Mouse (Mus musculus) hindbrain, postnatal 0 days (tissue): ENCODE results near the gene Paxx. TPM values are rescaled to one million over a fixed set of nuclear protein-coding genes. Genes with fewer than 3 reads are reported as not detected.

ENCODE experiments used
- ATAC-seq: fragments of 200-750 bp; cut with Nextera tagmentation; 2 replicates; pipeline ENCODE4 v1.8.0; 2017; ENCODE audit warnings: mild to moderate bottlenecking, moderate TSS enrichment, moderate library complexity
- DNase-seq: peaks from one replicate; pipeline ENCODE4 v3.0.0-alpha.2; 2015; ENCODE audit warnings: low spot score
- H3K27ac ChIP-seq: fragments of 300-500 bp; sonication (generic); 2 replicates; pipeline ENCODE4 v1.5.1; 2014; ENCODE audit warnings: mild to moderate bottlenecking
- H3K27me3 ChIP-seq: fragments of 300-500 bp; sonication (generic); 2 replicates; pipeline ENCODE4 v1.6.1; 2014; ENCODE audit warnings: low read length, mixed read lengths; ENCODE audit not compliant: insufficient read depth
- H3K36me3 ChIP-seq: fragments of 300-500 bp; sonication (generic); 2 replicates; pipeline ENCODE4 v1.6.1; 2014; ENCODE audit warnings: low read length, mixed read lengths; ENCODE audit not compliant: insufficient read depth
- H3K4me1 ChIP-seq: fragments of 300-500 bp; sonication (generic); 2 replicates; pipeline ENCODE4 v1.6.1; 2014; ENCODE audit warnings: antibody characterized with exemption, low read length, mixed read lengths; ENCODE audit not compliant: insufficient read depth
- H3K4me2 ChIP-seq: fragments of 300-500 bp; sonication (generic); 2 replicates; pipeline ENCODE4 v1.6.1; 2014; ENCODE audit warnings: low read depth, mild to moderate bottlenecking, low read length, moderate library complexity, mixed read lengths
- H3K4me3 ChIP-seq: fragments of 300-500 bp; sonication (generic); 2 replicates; pipeline ENCODE4 v1.5.1; 2014; ENCODE audit warnings: low read length
- H3K9ac ChIP-seq: fragments of 300-500 bp; sonication (generic); replicated peaks from 2 replicates; pipeline ENCODE4 v1.6.1; 2014; ENCODE audit warnings: mild to moderate bottlenecking, low read length, moderate library complexity, mixed read lengths
- H3K9me3 ChIP-seq: fragments of 300-500 bp; sonication (generic); 2 replicates; pipeline ENCODE4 v1.6.1; 2016; ENCODE audit warnings: low read length, mixed read lengths
- CTCF ChIP-seq: IDR thresholded peaks from 2 replicates; pipeline ENCODE4 v1.5.1; 2016; ENCODE audit warnings: antibody characterized with exemption, control low read depth, low read depth
- whole genome bisulfite sequencing: fragments of 180-500 bp; shearing (Covaris S2); extraction: QIAGEN DNeasy Blood & Tissue Kit; methylation state at CpG from one replicate; pipeline ENCODE4 v1.1.7; 2014; 5-methylcytosine and 5-hydroxymethylcytosine counted together
- polyA plus RNA-seq: library from polyadenylated mRNA; unstranded; fragments of >200 nt; fragmentation: Nextera tagmentation; extraction: Ambion mirVana; gene quantifications from 2 replicates; pipeline ENCODE4 v1.2.1, GENCODE M21; 2015
- total RNA-seq: library from RNA; depleted of rRNA; stranded (reverse); fragments of >200 nt; gene quantifications from 2 replicates; pipeline ENCODE4 v1.2.3, GENCODE M21; 2014

The Paxx gene
- total and polyA plus RNA-seq, 2 experiments from 2014 or later: 141 to 187 TPM

DNA sequence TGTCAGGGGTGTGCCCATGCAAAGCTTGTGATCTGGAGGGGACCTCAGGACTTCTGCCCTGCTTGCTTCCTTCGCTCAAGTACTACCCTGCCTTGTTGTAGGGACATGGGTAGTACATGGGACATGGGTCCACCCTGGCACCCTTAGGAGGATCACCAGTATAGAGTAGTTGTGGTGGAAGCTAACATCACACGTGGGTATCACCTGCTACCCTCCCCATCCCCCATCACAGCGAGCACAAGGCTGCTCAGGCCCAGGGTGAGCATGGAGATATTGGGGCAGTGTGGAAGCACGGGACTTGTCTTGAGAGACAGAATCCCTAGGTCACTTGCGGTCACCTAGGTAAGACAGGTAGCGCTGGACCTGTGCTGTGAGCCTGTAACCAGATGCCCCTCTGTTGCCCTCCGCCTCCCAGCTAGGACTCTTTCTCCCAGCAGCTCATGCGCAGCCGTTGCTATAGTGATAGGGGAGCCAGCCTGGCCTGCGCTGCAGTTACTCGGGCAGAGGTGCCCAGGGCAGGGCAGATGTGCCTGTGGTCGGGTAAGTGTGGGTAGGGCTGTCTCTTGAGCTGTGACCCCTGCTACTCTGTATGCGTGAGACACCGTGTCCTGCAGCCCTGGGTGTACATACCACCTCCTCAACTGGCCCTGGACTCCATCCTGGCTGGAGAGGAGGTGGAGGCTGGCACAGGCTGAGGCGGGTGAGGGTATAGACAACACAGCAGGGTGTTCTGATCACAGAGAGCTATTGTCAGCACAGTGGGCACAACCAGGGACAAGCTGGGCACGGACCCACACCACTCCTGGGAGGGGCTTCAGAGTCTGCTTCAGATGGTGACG lies 30.3 kb downstream of the Paxx start:
- peak overlapping the region; percentile 22; the same call in 1 of the 2 replicates for H3K9ac ChIP-seq
- H3K4me3 ChIP-seq: no peak overlapping the region; the same call in 1 of the 2 replicates
- peak overlapping the region; percentile 83 for H3K4me2 ChIP-seq
- no peaks in the 10 kb centered on the region for H3K27me3 ChIP-seq
- no peak for TF ChIP-seq CTCF
- H3K36me3 ChIP-seq: peaks cover 15% of the 10 kb centered on the region; the same call in 1 of the 2 replicates
- H3K9me3 ChIP-seq: no peaks in the 10 kb centered on the region
- peak; percentile 40 for DNase-seq
- peaks cover 28% of the 10 kb centered on the region for H3K4me1 ChIP-seq
- peak; percentile 8; the same call in 1 of the 2 replicates for ATAC-seq
- no peak overlapping the region; the same call in 1 of the 2 replicates for H3K27ac ChIP-seq
- 38% methylated on average over 17 of the region's 17 CpGs for WGBS

DNA sequence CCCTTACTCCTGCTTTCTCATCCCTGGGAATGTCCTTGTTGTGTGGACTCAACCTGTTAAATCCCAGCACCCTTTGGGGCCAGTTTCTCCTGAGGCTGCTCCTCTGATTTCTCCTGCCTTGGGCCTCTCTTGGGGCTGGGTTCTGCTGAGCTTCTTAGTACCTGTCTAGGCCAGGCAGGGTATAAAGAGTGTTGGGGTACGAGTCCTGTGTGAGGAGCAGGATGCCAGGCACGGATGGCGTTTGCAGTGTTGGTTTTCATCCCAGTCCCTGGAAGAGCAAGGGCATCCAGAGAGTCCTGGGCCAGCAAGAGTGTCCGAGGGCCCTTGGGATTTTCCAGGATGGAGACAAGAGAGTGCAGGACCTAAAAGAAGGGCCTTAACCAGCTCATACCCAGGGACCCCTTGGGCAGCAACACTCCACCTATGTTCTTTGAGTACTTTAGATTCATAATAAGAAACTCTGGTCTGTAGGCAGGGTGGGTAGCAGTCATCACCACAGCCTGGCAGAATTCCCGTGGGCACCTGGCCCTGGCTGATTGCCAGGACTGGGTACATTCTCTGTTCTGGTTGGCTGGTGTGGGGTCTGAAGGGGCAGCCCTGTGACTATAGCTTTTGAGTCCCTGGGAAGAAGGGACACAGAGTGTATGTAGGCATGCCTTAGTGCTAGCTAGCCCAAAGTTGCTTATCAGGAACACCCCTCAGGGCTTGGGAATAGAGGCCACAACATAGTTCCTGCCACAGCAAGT lies 31.3 kb downstream of the Paxx start:
- peaks cover 8% of the 10 kb centered on the region; the same call in 1 of the 2 replicates for H3K36me3 ChIP-seq
- 41% methylated on average over 5 of the region's 5 CpGs for WGBS
- ATAC-seq: no peak
- no peaks in the 10 kb centered on the region for H3K9me3 ChIP-seq
- TF ChIP-seq CTCF: no peak
- H3K4me2 ChIP-seq: peak overlapping the region; percentile 83
- H3K27me3 ChIP-seq: no peaks in the 10 kb centered on the region
- peak overlapping the region; percentile 87 for H3K9ac ChIP-seq
- H3K27ac ChIP-seq: peak overlapping the region; percentile 86; the same call in 1 of the 2 replicates
- peaks cover 28% of the 10 kb centered on the region for H3K4me1 ChIP-seq
- H3K4me3 ChIP-seq: peak overlapping the region; percentile 81
- DNase-seq: peak; percentile 17

DNA sequence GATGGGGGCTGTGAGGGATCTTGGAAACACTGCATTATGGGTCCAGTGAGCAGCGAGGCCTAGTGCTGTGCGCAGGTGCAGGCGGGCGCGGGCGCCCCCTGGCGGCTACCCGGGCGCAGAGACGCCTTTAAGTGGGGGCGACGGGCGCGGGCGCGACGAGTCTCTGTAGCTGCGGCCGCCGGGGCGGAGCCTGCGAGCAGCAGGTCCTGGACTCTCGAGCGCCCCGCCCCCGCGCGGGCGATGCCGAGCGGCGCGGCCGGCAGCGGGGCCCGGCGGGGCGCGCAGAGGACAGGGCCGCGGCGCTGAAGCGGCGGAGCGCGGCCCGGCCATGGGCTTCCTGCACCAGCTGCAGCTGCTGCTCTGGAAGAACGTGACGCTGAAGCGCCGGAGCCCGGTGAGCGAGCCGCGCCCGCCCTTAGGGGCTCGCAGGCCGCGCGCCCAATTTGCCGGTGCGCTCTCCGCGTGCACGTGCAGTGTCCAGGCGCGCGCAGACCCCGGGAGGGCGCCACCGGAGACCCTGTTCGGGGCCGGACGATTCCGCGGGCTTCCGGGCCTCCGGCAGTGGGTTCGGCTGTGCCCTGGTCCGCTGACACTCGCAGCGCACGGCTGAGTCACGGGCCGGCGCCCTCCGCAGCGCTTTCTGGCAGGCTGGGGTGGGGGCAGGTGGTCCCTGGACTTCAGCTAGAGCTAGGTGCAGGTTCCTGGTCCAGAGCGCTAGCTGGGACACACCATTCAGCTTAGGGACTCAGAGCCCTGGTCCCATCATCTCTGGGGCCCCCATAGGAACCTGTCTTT lies 32.3 kb downstream of the Paxx start, which contains the start of gene Abca2:
Gene Abca2, plus strand, starts transcription at position 262 of the 795 bp plus-strand sequence.
- peaks cover 4% of the 10 kb centered on the region; the same call in 1 of the 2 replicates for H3K36me3 ChIP-seq
- peak within 1 kb of the TSS; percentile 83 for H3K4me2 ChIP-seq
- no peaks in the 10 kb centered on the region for H3K27me3 ChIP-seq
- H3K27ac ChIP-seq: peak within 1 kb of the TSS; percentile 86
- under 1% methylated on average over 80 of the region's 89 CpGs for WGBS
- DNase-seq (peak; percentile 97), ATAC-seq (peak; percentile 90)
- peaks cover 28% of the 10 kb centered on the region for H3K4me1 ChIP-seq
- H3K4me3 ChIP-seq: peak within 1 kb of the TSS; percentile 81
- TF ChIP-seq CTCF: peak; percentile 79
- H3K9me3 ChIP-seq: no peaks in the 10 kb centered on the region
- H3K9ac ChIP-seq: peak within 1 kb of the TSS; percentile 87

DNA sequence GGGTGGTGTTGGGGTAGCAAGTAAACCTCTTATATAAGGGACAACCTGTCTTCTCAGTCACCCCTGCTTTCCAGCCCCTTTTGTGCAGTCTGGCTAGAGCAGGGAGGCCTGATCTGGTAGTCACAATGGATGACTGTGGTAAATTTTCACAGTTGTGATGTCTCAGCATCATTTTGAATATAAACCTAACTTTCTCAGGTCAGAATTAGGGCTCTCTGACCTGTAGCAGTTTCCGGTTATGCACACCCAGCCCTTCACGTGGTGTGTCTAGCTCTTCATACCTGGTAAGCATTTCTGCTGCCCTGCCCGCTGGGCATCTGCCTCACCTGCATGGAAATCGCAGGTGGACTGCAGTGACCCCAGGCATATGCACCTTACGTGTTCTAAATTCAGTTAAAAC lies 33.6 kb downstream of the Paxx start:
- Histone ChIP-seq H3K4me3 (no peak overlapping the region), H3K9ac (no peak overlapping the region), H3K4me2 (no peak overlapping the region), H3K4me1 (peaks cover 28% of the 10 kb centered on the region), H3K27ac (no peak overlapping the region), H3K36me3 (no peaks in the 10 kb centered on the region), H3K9me3 (no peaks in the 10 kb centered on the region), H3K27me3 (no peaks in the 10 kb centered on the region)
- DNase-seq (no peak), ATAC-seq (no peak)
- no peak for TF ChIP-seq CTCF
- 87% methylated on average over 5 of the region's 5 CpGs for WGBS

DNA sequence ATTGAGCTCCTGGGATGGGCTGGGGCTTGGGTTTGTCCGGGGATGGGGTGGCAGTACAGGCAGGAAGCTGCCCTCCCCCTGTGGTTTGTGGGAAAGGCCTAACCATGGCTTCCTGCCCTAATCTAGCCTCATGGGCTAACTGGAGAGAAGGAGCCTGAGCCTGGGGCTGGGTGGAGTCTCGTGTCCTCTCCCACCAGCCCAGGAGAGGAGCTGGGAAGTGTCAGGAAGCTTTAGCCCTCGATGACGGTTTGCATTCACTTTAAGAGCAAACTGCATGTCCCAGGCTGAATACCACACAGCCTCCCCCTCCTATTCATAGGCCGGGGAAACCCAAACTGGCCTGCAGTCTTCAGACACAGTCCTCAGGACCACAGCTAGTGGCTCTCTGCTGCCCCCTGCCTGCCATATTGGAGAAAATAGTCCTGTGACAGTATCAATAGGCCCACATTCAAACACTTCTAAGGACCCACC lies 34.1 kb downstream of the Paxx start:
- TF ChIP-seq CTCF: peak; percentile 96
- 33% methylated on average over 5 of the region's 5 CpGs for WGBS
- H3K27me3 ChIP-seq: no peaks in the 10 kb centered on the region
- H3K36me3 ChIP-seq: no peaks in the 10 kb centered on the region
- no peak overlapping the region for H3K9ac ChIP-seq
- H3K9me3 ChIP-seq: no peaks in the 10 kb centered on the region
- H3K27ac ChIP-seq: no peak overlapping the region
- ATAC-seq: peak; percentile 38; the same call in 1 of the 2 replicates
- DNase-seq: peak; percentile 90
- H3K4me2 ChIP-seq: no peak overlapping the region
- H3K4me3 ChIP-seq: no peak overlapping the region
- H3K4me1 ChIP-seq: peaks cover 24% of the 10 kb centered on the region

DNA sequence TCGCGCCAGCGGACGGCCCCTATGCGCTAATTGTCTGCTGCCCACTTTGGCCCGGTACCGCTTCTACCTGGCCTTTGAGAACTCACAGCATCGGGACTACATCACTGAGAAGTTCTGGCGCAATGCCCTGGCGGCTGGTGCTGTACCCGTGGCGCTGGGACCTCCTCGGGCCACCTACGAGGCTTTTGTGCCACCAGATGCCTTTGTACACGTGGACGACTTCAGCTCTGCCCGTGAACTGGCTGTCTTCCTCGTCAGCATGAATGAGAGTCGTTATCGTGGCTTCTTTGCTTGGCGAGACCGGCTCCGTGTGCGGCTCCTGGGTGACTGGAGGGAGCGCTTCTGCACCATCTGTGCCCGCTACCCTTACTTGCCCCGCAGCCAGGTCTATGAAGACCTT lies 35.4 kb downstream of the Paxx start:
- no peak overlapping the region for H3K4me2 ChIP-seq
- no peaks in the 10 kb centered on the region for H3K9me3 ChIP-seq
- no peak overlapping the region for H3K27ac ChIP-seq
- H3K9ac ChIP-seq: no peak overlapping the region
- H3K36me3 ChIP-seq: no peaks in the 10 kb centered on the region
- no peaks in the 10 kb centered on the region for H3K27me3 ChIP-seq
- 41% methylated on average over 27 of the region's 27 CpGs for WGBS
- TF ChIP-seq CTCF: no peak
- H3K4me3 ChIP-seq: no peak overlapping the region
- ATAC-seq (no peak), DNase-seq (no peak)
- peaks cover 12% of the 10 kb centered on the region for H3K4me1 ChIP-seq
